Mouse (Mus musculus): ENCODE measurements around the gene E4f1. TPM values are rescaled to one million over a fixed set of nuclear protein-coding genes. Genes with fewer than 3 reads are reported as not detected.

The E4f1 gene
- polyA plus RNA-seq, 1 experiment from 2014 or later, result 23.0 TPM

DNA sequence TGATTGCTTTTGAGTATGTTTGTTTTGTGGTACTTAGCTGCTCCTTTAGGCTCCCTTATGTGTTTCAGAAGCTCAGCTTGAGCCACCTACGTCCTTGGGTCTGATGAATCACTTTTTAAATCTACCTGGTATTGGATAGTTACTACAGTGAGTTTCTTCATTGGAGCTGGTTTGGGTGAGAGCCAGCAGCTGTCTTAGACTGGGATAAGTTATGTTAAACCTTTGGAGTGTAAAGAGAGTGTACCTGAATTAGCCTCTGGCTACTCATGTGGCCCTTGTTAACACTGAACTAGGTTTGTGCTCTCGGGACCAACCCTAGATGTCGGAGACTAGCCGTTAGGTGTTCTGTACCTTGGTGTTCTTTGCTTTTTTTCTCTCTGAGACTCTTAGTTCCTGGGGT, 47.0 kb downstream of the E4f1 start:
- Histone ChIP-seq H3K9me3 (no peaks in the 10 kb centered on the region), H3K4me1 (replicated peaks) (0 out of 2 replicates have a peak, but pooled peaks cover 6% of the 10 kb centered on the region), H3K9ac (no peak overlapping the region), H3K27ac (no peak overlapping the region), H3K36me3 (peaks cover 58% of the 10 kb centered on the region), H3K4me2 (replicated peaks) (no peak overlapping the region), H3K4me3 (replicated peaks) (no peak overlapping the region), H3K27me3 (replicated peaks) (no peaks in the 10 kb centered on the region)
- no peak for ATAC-seq
- WGBS, result 93% methylated on average over 4 of the region's 4 CpGs

DNA sequence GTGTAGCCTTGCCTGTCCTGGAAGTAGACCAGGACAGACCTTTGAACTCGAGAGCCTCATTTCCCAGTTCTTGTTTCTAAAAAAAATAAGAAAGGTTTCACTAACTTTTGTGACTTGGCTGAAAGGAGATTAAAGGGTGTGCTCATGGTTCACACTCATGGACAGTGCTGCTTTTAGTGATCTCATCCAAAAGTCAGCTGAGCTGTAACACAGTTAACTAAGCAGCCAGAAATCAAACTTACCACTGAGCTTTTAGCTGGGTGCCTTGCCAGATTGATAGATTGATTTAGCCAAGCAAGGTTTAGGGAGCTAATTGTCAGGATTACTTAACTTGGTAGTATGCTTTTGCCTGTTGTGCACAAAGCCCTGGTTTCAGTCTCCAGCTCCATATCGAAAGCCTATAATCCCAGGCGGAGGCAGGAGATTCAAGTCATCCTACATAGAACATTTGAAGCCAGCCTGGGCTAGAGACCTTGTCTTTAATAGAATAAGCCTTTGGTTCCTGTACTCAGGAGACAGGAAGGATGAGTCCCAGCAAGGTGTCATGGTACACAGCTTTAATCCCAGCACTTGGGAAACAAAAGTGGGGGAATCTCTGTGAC, 54.0 kb downstream of the E4f1 start:
- peaks cover 25% of the 10 kb centered on the region for H3K36me3 ChIP-seq

DNA sequence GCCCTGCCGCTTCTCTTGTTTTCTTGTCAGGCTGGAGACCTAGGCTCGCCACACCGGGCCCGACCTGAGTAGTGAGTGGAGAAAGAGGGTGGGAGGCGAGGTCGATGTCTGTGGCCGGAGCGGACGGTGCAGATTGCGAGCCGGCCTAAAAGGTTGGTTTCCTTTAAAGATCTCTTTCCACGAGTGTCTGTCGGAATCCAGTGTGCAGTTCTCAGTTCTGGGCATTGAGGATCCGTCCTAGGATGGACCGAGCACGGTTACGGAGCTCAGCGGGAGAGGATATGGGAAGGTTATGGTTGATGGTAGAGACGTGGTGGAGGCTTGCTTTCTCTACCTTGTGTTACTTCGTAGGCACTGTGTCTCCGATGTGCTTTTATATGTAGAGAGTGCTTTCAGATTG, 55.1 kb downstream of the E4f1 start:
- Histone ChIP-seq H3K4me1 (replicated peaks) (peaks cover 22% of the 10 kb centered on the region), H3K36me3 (peaks cover 14% of the 10 kb centered on the region), H3K4me3 (replicated peaks) (peak overlapping the region; percentile 68), H3K9ac (peak overlapping the region; percentile 84), H3K27ac (peak overlapping the region; percentile 95), H3K9me3 (no peaks in the 10 kb centered on the region), H3K4me2 (replicated peaks) (peak overlapping the region; percentile 59), H3K27me3 (replicated peaks) (no peaks in the 10 kb centered on the region)
- no peak for ATAC-seq
- under 1% methylated on average over 21 of the region's 21 CpGs for WGBS

More for the DNA sequence above, 54.0 kb downstream of the E4f1 start:
- Histone ChIP-seq H3K9ac (peak overlapping the region; percentile 84), H3K27me3 (replicated peaks) (no peaks in the 10 kb centered on the region), H3K4me3 (replicated peaks) (peak overlapping the region; percentile 68), H3K4me2 (replicated peaks) (peak overlapping the region; percentile 59), H3K9me3 (no peaks in the 10 kb centered on the region), H3K4me1 (replicated peaks) (peaks cover 22% of the 10 kb centered on the region), H3K27ac (no peak overlapping the region)
- 81% methylated on average over 3 of the region's 3 CpGs for WGBS
- ATAC-seq, result no peak

DNA sequence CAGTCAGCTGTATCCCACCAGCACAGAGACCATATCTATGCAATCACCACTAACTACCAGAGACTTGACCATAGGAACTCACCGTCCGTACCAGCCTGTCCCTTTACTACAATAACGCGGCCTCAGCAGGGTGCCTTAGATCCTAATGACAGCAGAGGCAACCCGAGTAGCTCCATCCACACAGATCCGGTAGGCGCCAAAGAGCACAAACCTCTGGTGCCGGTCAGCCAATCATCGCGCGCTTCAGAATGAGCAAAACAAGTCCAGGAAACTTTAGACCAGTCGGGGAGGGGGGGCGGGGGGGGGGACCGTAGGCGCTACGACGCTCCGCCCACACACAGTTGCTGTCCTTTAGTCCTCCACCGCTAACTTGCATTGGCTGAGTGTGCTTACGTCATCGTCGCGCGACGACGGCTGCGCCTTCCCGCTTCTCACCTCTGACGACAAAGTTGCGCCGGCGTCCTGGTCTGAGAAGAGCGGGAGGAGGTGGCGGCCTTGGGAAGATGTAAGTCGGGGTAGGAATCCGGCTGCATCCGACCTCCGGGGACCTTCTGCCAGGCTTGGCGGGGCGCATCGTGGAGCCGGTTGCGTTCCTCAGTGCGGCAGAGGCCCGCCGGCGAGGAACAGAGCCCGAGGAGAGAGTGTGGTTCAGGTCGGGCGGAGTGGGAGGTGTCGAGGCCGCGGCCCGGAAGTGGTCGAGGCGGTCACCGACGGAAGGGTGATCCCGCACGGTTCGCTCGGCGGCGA, 55.7 kb downstream of the E4f1 start, which contains the start of gene Rnps1:
TSS of gene Rnps1 (plus strand) at position 336 of the 747 bp plus-strand sequence.
- H3K4me3 ChIP-seq (replicated peaks), result peak within 1 kb of the TSS; percentile 68
- peaks cover 8% of the 10 kb centered on the region for H3K36me3 ChIP-seq
- no peaks in the 10 kb centered on the region for H3K27me3 ChIP-seq (replicated peaks)
- H3K9me3 ChIP-seq, result no peaks in the 10 kb centered on the region
- H3K9ac ChIP-seq, result peak within 1 kb of the TSS; percentile 84
- peak; percentile 93 for ATAC-seq
- H3K27ac ChIP-seq, result peak within 1 kb of the TSS; percentile 95
- peaks cover 22% of the 10 kb centered on the region for H3K4me1 ChIP-seq (replicated peaks)
- under 1% methylated on average over 64 of the region's 64 CpGs for WGBS
- peak within 1 kb of the TSS; percentile 73 for H3K4me2 ChIP-seq (replicated peaks)

DNA sequence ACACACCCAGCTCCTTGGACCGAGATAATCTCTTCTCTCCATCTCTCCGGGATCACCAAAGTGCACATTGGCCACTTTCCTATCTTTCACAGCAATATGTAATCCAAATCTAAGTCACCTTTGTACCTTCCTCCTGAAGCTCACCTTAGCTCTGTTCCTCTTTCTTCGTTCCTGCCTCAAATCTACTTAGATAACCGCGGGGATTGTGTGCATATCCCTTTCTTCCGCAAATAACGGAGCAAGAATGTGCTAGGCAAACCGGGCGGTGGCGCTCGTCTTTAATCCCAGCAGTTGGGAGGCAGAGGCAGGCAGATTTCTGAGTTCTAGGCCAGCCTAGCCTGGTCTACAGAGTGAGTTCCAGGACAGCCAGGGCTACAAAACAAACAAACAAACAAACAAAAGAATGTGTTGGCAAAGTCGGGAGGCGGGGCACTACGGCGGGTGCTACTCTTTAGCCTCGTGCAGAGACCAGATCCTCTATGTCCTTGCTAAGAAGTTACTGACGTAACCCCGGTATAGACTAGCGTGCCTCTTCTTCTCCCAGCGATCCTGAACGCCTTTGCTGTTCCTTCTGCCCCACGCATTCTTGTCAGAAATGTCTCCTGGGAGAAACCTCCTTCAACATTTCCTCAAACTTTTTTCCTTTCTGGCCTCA, 56.4 kb downstream of the E4f1 start:
- Histone ChIP-seq H3K9ac (peak overlapping the region; percentile 56), H3K27me3 (replicated peaks) (no peaks in the 10 kb centered on the region), H3K4me1 (replicated peaks) (peaks cover 22% of the 10 kb centered on the region), H3K4me2 (replicated peaks) (peak overlapping the region; percentile 73), H3K9me3 (no peaks in the 10 kb centered on the region), H3K27ac (peak overlapping the region; percentile 90), H3K4me3 (replicated peaks) (peak overlapping the region; percentile 68), H3K36me3 (peaks cover 4% of the 10 kb centered on the region; the same call in 1 of the 2 replicates)
- peak; percentile 55 for ATAC-seq
- WGBS, result 25% methylated on average over 22 of the region's 22 CpGs

DNA sequence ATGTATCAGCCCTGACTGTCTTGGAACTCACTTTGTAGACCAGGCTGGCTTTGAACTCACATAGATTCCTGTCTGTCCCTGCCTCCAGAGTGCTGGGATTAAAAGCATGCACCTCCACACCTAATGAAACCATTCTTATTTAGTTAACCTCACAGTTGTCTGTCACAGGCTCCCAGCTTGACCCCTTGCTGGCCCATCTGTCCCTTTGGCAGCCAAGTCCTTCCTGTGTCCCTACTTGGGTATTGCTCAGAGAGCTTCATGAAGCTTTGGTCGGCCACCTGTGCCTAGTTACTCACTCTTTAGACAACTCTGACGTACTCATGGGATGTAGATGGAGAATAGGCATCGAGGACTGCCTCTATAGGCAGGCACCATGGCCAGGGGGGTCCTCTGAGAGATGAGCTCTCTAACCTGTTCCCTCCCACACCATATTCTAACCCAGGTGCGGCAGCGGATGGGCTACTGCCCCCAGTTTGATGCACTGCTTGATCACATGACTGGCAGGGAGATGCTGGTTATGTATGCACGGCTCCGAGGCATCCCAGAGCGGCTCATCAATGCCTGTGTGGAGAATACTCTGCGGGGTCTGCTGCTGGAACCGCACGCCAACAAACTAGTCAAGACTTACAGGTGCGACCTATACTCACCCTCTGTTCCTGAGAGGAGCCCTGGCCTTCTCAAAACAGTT, 62.9 kb downstream of the E4f1 start:
- no peak overlapping the region for H3K27ac ChIP-seq
- 0 out of 2 replicates have a peak, but pooled peaks cover 3% of the 10 kb centered on the region for H3K36me3 ChIP-seq
- no peak overlapping the region for H3K4me3 ChIP-seq (replicated peaks)

DNA sequence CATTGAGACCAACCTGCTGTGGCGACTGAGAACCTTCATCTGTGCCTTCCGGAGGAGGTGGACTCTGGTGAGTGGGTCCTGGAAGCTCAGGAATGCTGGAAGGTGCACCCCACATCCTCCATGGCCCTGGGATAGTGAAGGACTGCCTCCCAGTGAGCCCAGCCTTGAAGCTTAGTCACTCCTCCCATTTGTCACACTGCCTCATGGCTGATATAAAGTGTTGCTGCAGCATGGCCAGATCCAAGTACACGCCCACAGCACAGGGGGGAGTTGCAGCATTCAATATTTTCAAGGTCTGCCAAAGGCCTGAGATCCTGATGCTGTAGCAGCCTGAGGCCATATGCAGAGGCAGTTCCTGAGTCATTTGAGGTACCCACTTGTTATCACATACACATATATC, 67.7 kb downstream of the E4f1 start:
- H3K4me2 ChIP-seq (replicated peaks), result no peak overlapping the region
- H3K36me3 ChIP-seq, result 0 out of 2 replicates have a peak, but pooled peaks cover 3% of the 10 kb centered on the region
- no peak overlapping the region for H3K27ac ChIP-seq
- ATAC-seq, result peak; percentile 72
- no peaks in the 10 kb centered on the region for H3K4me1 ChIP-seq (replicated peaks)
- WGBS, result 71% methylated on average over 3 of the region's 3 CpGs
- H3K9me3 ChIP-seq, result no peaks in the 10 kb centered on the region
- no peaks in the 10 kb centered on the region for H3K27me3 ChIP-seq (replicated peaks)
- no peak overlapping the region for H3K9ac ChIP-seq
- H3K4me3 ChIP-seq (replicated peaks), result no peak overlapping the region

More for the DNA sequence above, 62.9 kb downstream of the E4f1 start:
- H3K9ac ChIP-seq, result no peak overlapping the region
- WGBS, result 87% methylated on average over 12 of the region's 12 CpGs
- no peaks in the 10 kb centered on the region for H3K27me3 ChIP-seq (replicated peaks)
- ATAC-seq, result no peak
- no peaks in the 10 kb centered on the region for H3K4me1 ChIP-seq (replicated peaks)
- H3K4me2 ChIP-seq (replicated peaks), result no peak overlapping the region
- H3K9me3 ChIP-seq, result no peaks in the 10 kb centered on the region

DNA sequence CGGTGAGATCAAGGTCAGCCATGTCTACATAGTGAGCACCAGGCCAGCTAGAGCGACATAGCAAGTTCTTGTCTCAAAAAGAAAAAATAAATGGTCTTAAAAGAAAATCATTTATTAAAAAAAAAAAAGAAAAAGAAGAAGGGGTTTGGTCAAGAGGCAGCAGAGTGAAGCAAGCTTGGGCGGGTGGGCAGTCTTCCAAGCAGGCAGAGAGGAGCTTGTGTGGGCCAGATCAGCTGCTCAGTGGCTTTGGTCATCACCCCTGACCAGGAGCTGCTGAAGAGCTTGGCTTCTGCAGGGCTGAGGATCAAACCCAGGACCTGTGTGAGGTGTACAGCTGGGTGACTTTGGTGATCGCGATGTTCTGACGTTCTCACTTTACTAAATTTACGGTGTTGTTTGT, 75.7 kb downstream of the E4f1 start:
- ATAC-seq, result no peak
- H3K27ac ChIP-seq, result no peak overlapping the region
- no peaks in the 10 kb centered on the region for H3K27me3 ChIP-seq (replicated peaks)
- H3K9me3 ChIP-seq, result no peaks in the 10 kb centered on the region
- H3K4me1 ChIP-seq (replicated peaks), result no peaks in the 10 kb centered on the region
- WGBS, result 82% methylated on average over 7 of the region's 7 CpGs
- H3K4me3 ChIP-seq (replicated peaks), result no peak overlapping the region
- H3K9ac ChIP-seq, result no peak overlapping the region
- H3K4me2 ChIP-seq (replicated peaks), result no peak overlapping the region
- H3K36me3 ChIP-seq, result 0 out of 2 replicates have a peak, but pooled peaks cover 3% of the 10 kb centered on the region

Other genes with a start within 250 kb of the E4f1 start
- 9.9 and 10.1 TPM in 2 replicates for gene Tedc2, start 249.5 kb downstream of the E4f1 start, polyA plus RNA-seq (2015; fragmentation: Nextera tagmentation; extraction: Ambion mirVana)
- gene Ccnf, start 218.8 kb downstream of the E4f1 start, polyA plus RNA-seq (2015; fragmentation: Nextera tagmentation; extraction: Ambion mirVana), result 50.1 and 51.9 TPM in 2 replicates
- 0.06 TPM in 1 of 2 replicates, not detected in the other for gene Abca17, start 119.2 kb downstream of the E4f1 start, polyA plus RNA-seq (2015; fragmentation: Nextera tagmentation; extraction: Ambion mirVana)
- 10.1 and 11.1 TPM in 2 replicates for gene Abca3, start 118.4 kb downstream of the E4f1 start, polyA plus RNA-seq (2015; fragmentation: Nextera tagmentation; extraction: Ambion mirVana)
- 250 and 257 TPM in 2 replicates for gene Rnps1, start 55.7 kb downstream of the E4f1 start, polyA plus RNA-seq (2015; fragmentation: Nextera tagmentation; extraction: Ambion mirVana)
- 122 and 137 TPM in 2 replicates for gene Eci1, start 43.7 kb downstream of the E4f1 start, polyA plus RNA-seq (2015; fragmentation: Nextera tagmentation; extraction: Ambion mirVana)
- 1.4 and 2.1 TPM in 2 replicates for gene Dnase1l2, start 27.2 kb downstream of the E4f1 start, polyA plus RNA-seq (2015; fragmentation: Nextera tagmentation; extraction: Ambion mirVana)
- gene Pgp, start 79 bp upstream of the E4f1 start, polyA plus RNA-seq (2015; fragmentation: Nextera tagmentation; extraction: Ambion mirVana), result 79.9 and 80.6 TPM in 2 replicates
- gene Bricd5, start 3.6 kb upstream of the E4f1 start, polyA plus RNA-seq (2015; fragmentation: Nextera tagmentation; extraction: Ambion mirVana), result 0.40 and 0.68 TPM in 2 replicates
- gene Mlst8, start 8.8 kb upstream of the E4f1 start, polyA plus RNA-seq (2015; fragmentation: Nextera tagmentation; extraction: Ambion mirVana), result 25.2 and 27.3 TPM in 2 replicates
- 1.5 and 1.8 TPM in 2 replicates for gene Caskin1, start 18.3 kb upstream of the E4f1 start, polyA plus RNA-seq (2015; fragmentation: Nextera tagmentation; extraction: Ambion mirVana)
- gene Traf7, start 57.6 kb upstream of the E4f1 start, polyA plus RNA-seq (2015; fragmentation: Nextera tagmentation; extraction: Ambion mirVana), result 81.6 and 89.3 TPM in 2 replicates
- gene Rab26, start 63.9 kb upstream of the E4f1 start, polyA plus RNA-seq (2015; fragmentation: Nextera tagmentation; extraction: Ambion mirVana), result 5.2 and 8.7 TPM in 2 replicates
- gene Pkd1, start 79.5 kb upstream of the E4f1 start, polyA plus RNA-seq (2015; fragmentation: Nextera tagmentation; extraction: Ambion mirVana), result 16.9 and 17.4 TPM in 2 replicates
- 41.0 and 45.7 TPM in 2 replicates for gene Tsc2, start 162.3 kb upstream of the E4f1 start, polyA plus RNA-seq (2015; fragmentation: Nextera tagmentation; extraction: Ambion mirVana)
- 15.6 and 18.1 TPM in 2 replicates for gene Nthl1, start 162.4 kb upstream of the E4f1 start, polyA plus RNA-seq (2015; fragmentation: Nextera tagmentation; extraction: Ambion mirVana)
- 43.9 and 49.2 TPM in 2 replicates for gene Slc9a3r2, start 180.0 kb upstream of the E4f1 start, polyA plus RNA-seq (2015; fragmentation: Nextera tagmentation; extraction: Ambion mirVana)
- gene Npw, start 188.1 kb upstream of the E4f1 start, polyA plus RNA-seq (2015; fragmentation: Nextera tagmentation; extraction: Ambion mirVana), result 0.30 and 0.56 TPM in 2 replicates
- gene Zfp598, start 199.4 kb upstream of the E4f1 start, polyA plus RNA-seq (2015; fragmentation: Nextera tagmentation; extraction: Ambion mirVana), result 20.0 and 20.5 TPM in 2 replicates
- gene Syngr3, start 219.6 kb upstream of the E4f1 start, polyA plus RNA-seq (2015; fragmentation: Nextera tagmentation; extraction: Ambion mirVana), result 7.0 and 7.7 TPM in 2 replicates
- 41.8 and 45.9 TPM in 2 replicates for gene Gfer, start 225.8 kb upstream of the E4f1 start, polyA plus RNA-seq (2015; fragmentation: Nextera tagmentation; extraction: Ambion mirVana)
- gene Noxo1, start 225.9 kb upstream of the E4f1 start, polyA plus RNA-seq (2015; fragmentation: Nextera tagmentation; extraction: Ambion mirVana), result 10.3 and 10.4 TPM in 2 replicates
- gene Tbl3, start 237.3 kb upstream of the E4f1 start, polyA plus RNA-seq (2015; fragmentation: Nextera tagmentation; extraction: Ambion mirVana), result 67.3 and 67.5 TPM in 2 replicates
- gene Rnf151, start 247.8 kb upstream of the E4f1 start, polyA plus RNA-seq (2015; fragmentation: Nextera tagmentation; extraction: Ambion mirVana), result 0.11 and 0.19 TPM in 2 replicates
- gene Rps2, start 247.8 kb upstream of the E4f1 start, polyA plus RNA-seq (2015; fragmentation: Nextera tagmentation; extraction: Ambion mirVana), result 1,514 and 1,667 TPM in 2 replicates

Measured in intestine, embryonic 15.5 days (tissue).